Mouse (Mus musculus) lung, adult 2 months (tissue): Measurements from ENCODE around the gene Tdpoz5. TPM values are rescaled to one million over a fixed set of nuclear protein-coding genes. Genes with fewer than 3 reads are reported as not detected.
"Not testable (repeated sequence)": the region's sequence is repeated elsewhere in the genome, so short reads cannot be mapped to it uniquely, and the experiment has no call there.

Experiments
- DNase-seq: peaks from one replicate; pipeline ENCODE4 v3.0.0; 2022
- H3K4me1 ChIP-seq: fragments of 200-500 bp; 2 replicates; pipeline ENCODE4 v1.6.1; 2011; ENCODE audit warnings: low read length; ENCODE audit not compliant: control insufficient read depth, insufficient read depth
- H3K4me3 ChIP-seq: fragments of 200-500 bp; replicated peaks from 2 replicates; pipeline ENCODE3; 2011; ENCODE audit warnings: low read depth, mild to moderate bottlenecking, control low read depth, low read length; ENCODE audit errors: extremely low read depth
- WGBS: fragments of 180-500 bp; shearing (Covaris S2); methylation state at CpG from one replicate; pipeline ENCODE4 v1.1.7; 2018; 5-methylcytosine and 5-hydroxymethylcytosine counted together
- polyA plus RNA-seq: library from polyadenylated mRNA; depleted of rRNA; stranded (reverse); fragments of >200 nt; gene quantifications from 2 replicates; pipeline ENCODE4 v1.2.3, GENCODE M21; 2012; rRNA removed

The Tdpoz5 gene
- not detected in 2 replicates for polyA plus RNA-seq

DNA sequence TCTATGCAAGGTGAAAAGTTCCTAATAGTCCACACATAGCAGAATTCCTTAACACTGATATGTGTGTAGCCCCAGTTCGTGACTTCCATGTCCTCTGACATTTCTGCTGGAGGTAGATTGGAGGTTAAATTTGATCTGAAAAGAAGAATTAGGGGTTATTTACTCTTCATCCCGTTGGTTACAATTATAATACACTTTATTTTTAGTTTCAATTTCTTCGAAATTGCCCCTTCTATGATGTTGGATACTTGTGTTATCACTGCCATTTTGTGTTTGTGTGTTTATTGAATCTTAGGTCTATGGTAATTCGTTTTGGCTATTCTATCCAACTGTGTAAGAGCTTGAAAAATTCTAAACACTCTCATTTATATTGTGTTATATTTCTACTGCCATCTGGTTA, at the start of gene Tdpoz5:
Gene Tdpoz5 (minus strand): TSS at position 101 of the 400 bp plus-strand sequence.
- 58% methylated on average over 3 of the region's 4 CpGs for WGBS
- H3K4me1 ChIP-seq, H3K4me3 ChIP-seq, DNase-seq: not testable (repeated sequence)

DNA sequence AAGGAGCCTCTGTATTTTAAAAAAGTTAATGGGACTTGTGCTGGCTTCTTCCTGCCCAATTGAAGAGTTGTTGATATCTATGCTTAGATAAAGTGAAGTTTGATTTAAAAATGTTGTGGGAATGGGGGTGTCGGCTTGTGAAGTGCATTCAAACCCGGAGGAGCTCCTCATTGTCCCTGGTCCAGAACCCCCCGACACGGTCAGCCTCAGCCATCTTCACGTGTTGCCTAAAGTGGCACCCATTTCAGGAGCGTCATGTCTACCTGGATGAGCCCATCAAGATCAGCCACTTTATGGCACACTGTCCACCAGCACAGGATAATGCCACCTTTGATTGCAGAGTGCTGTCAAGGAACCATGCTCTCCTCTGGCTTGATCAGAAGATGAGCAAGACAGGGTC, 7.8 kb upstream of the Tdpoz5 start:
- DNase-seq, H3K4me1 ChIP-seq, H3K4me3 ChIP-seq: not testable (repeated sequence)
- 83% methylated on average over 6 of the region's 6 CpGs for WGBS

DNA sequence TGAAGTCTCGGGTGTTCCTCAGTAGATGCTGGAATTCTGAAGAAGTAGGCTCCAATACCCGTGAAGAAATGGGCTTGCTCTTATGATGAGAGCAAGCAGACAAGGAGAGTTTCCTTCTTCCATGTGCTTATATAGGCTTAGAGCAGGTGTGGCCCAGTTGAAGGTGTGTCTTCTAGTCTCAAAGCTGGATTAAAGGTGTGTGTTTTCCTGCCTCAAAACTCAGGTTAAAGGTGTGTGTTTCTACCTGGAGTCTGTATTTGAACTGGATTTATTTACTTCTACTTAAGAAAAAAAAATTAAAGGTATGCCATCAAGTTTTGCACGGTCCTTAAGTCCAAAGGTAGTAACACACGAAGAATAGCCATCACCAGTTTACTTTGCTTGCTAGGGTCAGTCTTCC, 17.7 kb downstream of the Tdpoz5 start, which contains the start of gene Gm9117:
Gene Gm9117 (minus strand): TSS at position 101 of the 400 bp plus-strand sequence.
- not testable (repeated sequence) for H3K4me3 ChIP-seq, DNase-seq, H3K4me1 ChIP-seq
- 63% methylated on average over 4 of the region's 4 CpGs for WGBS

DNA sequence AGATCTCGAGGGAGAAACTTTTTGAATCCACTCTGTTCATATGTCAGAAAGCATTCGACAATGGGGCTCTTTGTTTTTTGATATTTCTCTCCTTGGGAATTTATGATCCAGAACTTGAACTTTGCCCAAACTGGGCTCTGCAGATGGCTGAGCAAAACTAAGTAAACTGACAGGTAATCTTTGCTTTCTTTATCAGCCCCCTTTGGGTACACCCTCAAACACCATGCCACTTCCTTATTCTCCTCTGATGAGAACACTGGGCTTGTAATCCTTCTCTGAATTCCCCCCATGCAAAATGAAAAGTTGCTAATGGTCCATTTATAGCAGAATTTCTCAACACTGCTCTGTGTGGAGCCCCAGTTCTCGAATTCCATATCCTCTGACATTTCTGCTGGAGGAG, 22.7 kb downstream of the Tdpoz5 start:
- not testable (repeated sequence) for H3K4me3 ChIP-seq, H3K4me1 ChIP-seq, DNase-seq
- 40% methylated on average over 1 of the region's 3 CpGs for WGBS

Other genes with a start within 250 kb of the Tdpoz5 start
- gene Gm5773, start 188.3 kb downstream of the Tdpoz5 start, polyA plus RNA-seq = not detected in 2 replicates
- not detected in 2 replicates for gene Tdpoz4, start 164.9 kb downstream of the Tdpoz5 start, polyA plus RNA-seq
- not detected in 2 replicates for gene Tdpoz3, start 135.3 kb downstream of the Tdpoz5 start, polyA plus RNA-seq
- not detected in 2 replicates for gene Gm9117, start 17.8 kb downstream of the Tdpoz5 start, polyA plus RNA-seq
- gene Gm9125, start 93.6 kb upstream of the Tdpoz5 start, polyA plus RNA-seq = not detected in 2 replicates
- not detected in 2 replicates for gene Gm10697, start 111.3 kb upstream of the Tdpoz5 start, polyA plus RNA-seq
- not detected in 2 replicates for gene Gm10696, start 216.9 kb upstream of the Tdpoz5 start, polyA plus RNA-seq
- gene Gm5286, start 235.4 kb upstream of the Tdpoz5 start, polyA plus RNA-seq = not detected in 2 replicates